Mouse (Mus musculus) myocyte (in vitro differentiated cells): ENCODE measurements around the gene Lpar3.

Experiments
- POLR2A ChIP-seq: IDR thresholded peaks from one replicate; pipeline ENCODE4 v1.6.1; 2011; ENCODE audit warnings: low read depth, mild to moderate bottlenecking, control low read depth, moderate library complexity; ENCODE audit not compliant: insufficient read length
- REST ChIP-seq: IDR thresholded peaks from one replicate; pipeline ENCODE4 v1.6.1; 2011; ENCODE audit warnings: mild to moderate bottlenecking, control low read depth, moderate library complexity; ENCODE audit not compliant: insufficient read depth, insufficient read length
- USF1 ChIP-seq: IDR thresholded peaks from one replicate; pipeline ENCODE4 v1.6.1; 2011; ENCODE audit warnings: low read depth, mild to moderate bottlenecking, control low read depth, moderate library complexity

DNA sequence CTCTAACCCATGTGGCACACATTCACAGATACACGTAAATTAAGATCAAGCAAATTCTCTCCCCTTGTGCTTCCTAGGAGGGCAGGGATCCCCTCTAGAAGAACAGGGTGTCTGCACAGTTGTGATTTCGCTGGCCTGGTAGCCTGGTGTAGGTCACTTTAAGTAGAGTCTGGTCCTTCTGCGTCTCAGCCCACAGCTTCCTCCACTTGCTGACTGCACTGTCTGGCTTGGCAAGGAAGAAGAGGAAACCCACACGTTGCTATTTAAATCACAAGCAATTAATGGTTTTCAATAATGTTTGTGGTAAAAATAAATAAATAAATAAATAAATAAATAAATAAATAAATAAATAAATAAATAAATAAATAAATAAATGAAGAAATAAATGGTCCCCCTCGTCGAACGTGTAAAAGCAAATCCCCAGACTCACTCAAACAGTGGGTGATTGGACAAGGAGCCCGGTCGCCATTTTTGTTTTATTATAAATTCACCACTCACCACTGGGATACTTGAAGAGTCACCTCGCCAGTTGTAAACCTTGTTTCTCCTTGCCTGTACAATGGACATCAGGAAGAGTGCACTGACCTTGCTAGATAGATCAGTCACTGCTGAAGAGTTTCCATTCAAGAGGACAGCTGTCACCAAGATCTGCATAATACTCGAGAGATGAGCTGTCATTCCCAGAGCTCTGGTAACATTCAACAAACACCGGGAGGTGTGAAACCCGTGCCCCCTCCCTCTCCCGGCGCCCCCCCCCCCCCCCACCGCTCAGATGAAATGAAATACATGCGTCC, 106.2 kb downstream of the Lpar3 start:
- TF ChIP-seq POLR2A (no peak), USF1 (no peak), REST (no peak)
